Comparison of ENCODE assay signal across 8 mouse cellular contexts in the genomic region with DNA sequence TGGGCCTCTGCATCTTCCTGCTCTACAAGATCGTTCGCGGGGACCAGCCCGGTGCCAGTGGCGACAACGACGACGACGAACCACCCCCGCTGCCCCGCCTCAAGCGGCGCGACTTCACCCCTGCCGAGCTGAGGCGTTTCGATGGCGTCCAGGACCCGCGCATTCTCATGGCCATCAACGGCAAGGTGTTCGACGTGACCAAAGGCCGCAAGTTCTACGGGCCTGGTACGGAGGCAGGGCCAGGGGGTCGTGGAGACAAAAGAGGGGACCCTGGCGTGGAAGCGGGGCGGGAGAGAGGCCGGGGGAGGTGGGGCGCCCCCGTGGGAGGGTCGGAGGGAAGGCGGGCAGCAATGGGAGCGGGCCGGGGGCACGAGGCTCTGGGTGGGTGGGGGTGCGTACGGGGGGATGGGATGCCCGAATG. TPM values are rescaled to one million over a fixed set of nuclear protein-coding genes. Genes with fewer than 3 reads are reported as not detected.
DNase-seq lines count a peak whose midpoint lies in the region; ATAC-seq and TF ChIP-seq lines count a peak whose summit lies in the region.

No protein-coding gene starts in this region.

- no peak for DNase-seq in heart, adult 11 months
- peak; percentile 9 for DNase-seq in NIH3T3 (ENCODE audit: low read depth)
- no peak for DNase-seq in forebrain, postnatal 0 days
- DNase-seq in right cerebral cortex, postnatal 14 days, result no peak
- no peak for DNase-seq in cerebellum, adult 18-20 months
- no peak for DNase-seq in cerebellum, postnatal 14 days

- H3K4me1 ChIP-seq in heart, embryonic 16.5 days (ENCODE audit: control insufficient read depth, insufficient read depth, low read length), result peaks cover 5% of the 10 kb centered on the region
- H3K4me1 ChIP-seq in forebrain, postnatal 0 days (ENCODE audit: insufficient read depth), result peaks cover 6% of the 10 kb centered on the region; the same call in 1 of the 2 replicates

- peak overlapping the region; percentile 80 for H3K4me3 ChIP-seq in heart, embryonic 16.5 days (ENCODE audit: low read length)
- H3K4me3 ChIP-seq in forebrain, postnatal 0 days (ENCODE audit: low read depth, low read length), result peak overlapping the region; percentile 59

- no peaks in the 10 kb centered on the region for H3K27me3 ChIP-seq in heart, embryonic 16.5 days (ENCODE audit: control insufficient read depth, insufficient read depth, low read length)
- no peaks in the 10 kb centered on the region for H3K27me3 ChIP-seq in forebrain, postnatal 0 days (ENCODE audit: insufficient read depth, low read length)

- peaks cover 6% of the 10 kb centered on the region; the same call in 1 of the 2 replicates for H3K36me3 ChIP-seq in heart, embryonic 16.5 days (ENCODE audit: control insufficient read depth, insufficient read depth)
- no peaks in the 10 kb centered on the region for H3K36me3 ChIP-seq in forebrain, postnatal 0 days (ENCODE audit: insufficient read depth)

- peak overlapping the region; percentile 68 for H3K4me2 ChIP-seq in heart, embryonic 16.5 days (ENCODE audit: low read depth, low read length)
- peak overlapping the region; percentile 54 for H3K4me2 ChIP-seq in forebrain, postnatal 0 days (ENCODE audit: low read depth)

- peak overlapping the region; percentile 91 for H3K9ac ChIP-seq in heart, embryonic 16.5 days (ENCODE audit: low read length)
- H3K9ac ChIP-seq in forebrain, postnatal 0 days, result peak overlapping the region; percentile 86

- peak overlapping the region; percentile 85 for H3K27ac ChIP-seq in heart, embryonic 16.5 days (ENCODE audit: low read length)
- peak overlapping the region; percentile 87 for H3K27ac ChIP-seq in forebrain, postnatal 0 days (ENCODE audit: low read depth, low read length)

- no peak for TF ChIP-seq CTCF in forebrain, postnatal 0 days (IDR thresholded peaks at IDR 0.05; ENCODE audit: low read depth)

- ATAC-seq in heart, embryonic 16.5 days (replicated peaks; ENCODE audit: extremely low read depth, insufficient read depth, low FRiP score), result peak; percentile 12; the same call in 1 of the 2 replicates
- peak; percentile 64 for ATAC-seq in forebrain, postnatal 0 days
- peak; percentile 55 for ATAC-seq in megakaryocyte-erythroid progenitor cell, adult 5-6 weeks (replicated peaks; ENCODE audit: low FRiP score, low TSS enrichment, poor library complexity, severe bottlenecking)

- WGBS in heart, embryonic 16.5 days, result 16% methylated on average over 40 of the region's 41 CpGs
- 33% methylated on average over 41 of the region's 41 CpGs for WGBS in forebrain, postnatal 0 days

- H3K9me3 ChIP-seq in heart, embryonic 16.5 days (replicated peaks; ENCODE audit: control insufficient read depth, low read length), result no peaks in the 10 kb centered on the region; the same call in 1 of the 2 replicates
- no peaks in the 10 kb centered on the region for H3K9me3 ChIP-seq in forebrain, postnatal 0 days (ENCODE audit: low read length)

RNA-seq across cellular contexts. Expression of gene Pgrmc1, which starts 0.4 kb away (rescaled TPM):
- 119 and 130 TPM in 2 replicates for polyA plus RNA-seq in heart, embryonic 16.5 days (2015; fragmentation: Nextera tagmentation; extraction: Ambion mirVana)
- 484 and 488 TPM in 2 replicates for total RNA-seq in forebrain, postnatal 0 days (2014; rRNA removed)
- polyA plus RNA-seq in forebrain, postnatal 0 days (2015; fragmentation: Nextera tagmentation; extraction: Ambion mirVana), result 573 and 690 TPM in 2 replicates
- 74.8 and 75.4 TPM in 2 replicates for total RNA-seq in megakaryocyte-erythroid progenitor cell, adult 5-6 weeks (2014; fragmentation: Nextera tagmentation)
- 80.5 and 109 TPM in 2 replicates for total RNA-seq in megakaryocyte-erythroid progenitor cell, adult 5-6 weeks (2017)

RNA-seq across cellular contexts. Expression of gene Akap17b, which starts 46.8 kb away (rescaled TPM):
- 1.6 and 1.8 TPM in 2 replicates for polyA plus RNA-seq in heart, embryonic 16.5 days (2015; fragmentation: Nextera tagmentation; extraction: Ambion mirVana)
- 8.6 and 13.0 TPM in 2 replicates for total RNA-seq in forebrain, postnatal 0 days (2014; rRNA removed)
- polyA plus RNA-seq in forebrain, postnatal 0 days (2015; fragmentation: Nextera tagmentation; extraction: Ambion mirVana), result 2.4 and 3.7 TPM in 2 replicates
- 2.1 and 2.6 TPM in 2 replicates for total RNA-seq in megakaryocyte-erythroid progenitor cell, adult 5-6 weeks (2014; fragmentation: Nextera tagmentation)
- total RNA-seq in megakaryocyte-erythroid progenitor cell, adult 5-6 weeks (2017), result 6.8 and 11.8 TPM in 2 replicates

Comparison
In these comparisons a context has a peak if more than half of its experiments do, and no peak if none do; other contexts are left out.
1. ATAC-seq: peak in every context shown above with its lines; median percentile 64 in forebrain, postnatal 0 days; 55 in megakaryocyte-erythroid progenitor cell, adult 5-6 weeks; 12 in heart, embryonic 16.5 days.